Mouse (Mus musculus): ENCODE data around the gene Tmem223.

- TF ChIP-seq EP300 (IDR thresholded peaks at IDR 0.05; ENCODE audit: insufficient read depth, low read depth, low read length) (no peak), CTCF (IDR thresholded peaks at IDR 0.05; ENCODE audit: low read depth, low read length) (no peak), POLR2A (IDR thresholded peaks at IDR 0.05; ENCODE audit: insufficient read depth, low read length) (no peak)
These were observed 47.6 kb downstream of the Tmem223 start for GRCm38 (mm10) chr19:8818301-8818798.

Data from ES-Bruce4 (cell line).